Mouse (Mus musculus): ENCODE measurements around the gene Mepce. TPM values are rescaled to one million over a fixed set of nuclear protein-coding genes. Genes with fewer than 3 reads are reported as not detected.

Mepce gene
- polyA plus RNA-seq, 1 experiment from 2014 or later = 8.7 TPM

DNA sequence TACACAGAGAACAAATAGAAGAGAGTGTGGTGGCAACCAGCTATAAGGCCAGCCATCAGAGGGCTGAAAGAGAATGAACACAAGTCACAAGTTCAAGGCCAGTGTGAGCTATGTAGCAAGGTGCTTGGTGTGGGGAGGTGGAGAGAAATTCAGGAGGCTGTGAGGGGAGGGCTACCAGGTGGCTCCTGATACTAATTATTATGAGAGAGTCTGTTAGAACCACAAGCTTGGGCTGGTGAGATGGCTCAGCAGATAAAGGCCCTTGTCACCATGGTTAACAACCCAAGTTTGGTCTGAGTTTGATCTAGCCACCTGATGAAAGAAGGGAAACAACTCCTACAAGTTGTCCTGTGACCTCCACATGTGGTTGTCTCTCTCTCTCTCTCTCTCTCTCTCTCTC lies 14.7 kb downstream of the Mepce start:
- Histone ChIP-seq H3K9me3 (no peaks in the 10 kb centered on the region), H3K27me3 (no peaks in the 10 kb centered on the region), H3K4me2 (no peak overlapping the region), H3K4me1 (peaks cover 18% of the 10 kb centered on the region), H3K27ac (no peak overlapping the region), H3K36me3 (no peaks in the 10 kb centered on the region), H3K4me3 (no peak overlapping the region), H3K9ac (no peak overlapping the region)
- no peak for ATAC-seq (ENCODE audit: insufficient number of reproducible peaks, low FRiP score, low TSS enrichment, low read depth)

DNA sequence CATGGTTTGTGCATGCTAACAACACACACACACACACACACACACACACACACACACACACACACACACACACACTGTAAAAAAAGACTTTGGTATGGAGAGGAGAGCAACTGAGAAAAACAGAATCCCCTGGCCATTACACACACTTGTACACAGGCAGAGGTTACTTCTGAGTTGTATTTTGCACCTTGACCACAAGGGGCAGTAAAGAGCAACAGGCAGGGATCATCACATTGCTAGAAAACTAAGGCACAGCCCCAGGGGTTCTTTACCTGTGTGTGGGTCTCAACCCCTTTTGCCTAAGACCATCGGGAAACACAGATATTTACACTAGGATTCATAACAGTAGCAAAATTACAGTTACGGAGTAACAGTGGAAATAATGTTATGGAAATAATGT lies 16.7 kb downstream of the Mepce start:
- H3K27ac ChIP-seq = no peak overlapping the region
- H3K36me3 ChIP-seq = no peaks in the 10 kb centered on the region
- no peak overlapping the region for H3K9ac ChIP-seq
- ATAC-seq (ENCODE audit: insufficient number of reproducible peaks, low FRiP score, low TSS enrichment, low read depth) = no peak
- H3K4me1 ChIP-seq = peaks cover 2% of the 10 kb centered on the region
- no peak overlapping the region for H3K4me2 ChIP-seq
- H3K4me3 ChIP-seq = no peak overlapping the region
- H3K9me3 ChIP-seq = no peaks in the 10 kb centered on the region
- WGBS = 33% methylated on average over 2 of the region's 2 CpGs
- no peaks in the 10 kb centered on the region for H3K27me3 ChIP-seq

DNA sequence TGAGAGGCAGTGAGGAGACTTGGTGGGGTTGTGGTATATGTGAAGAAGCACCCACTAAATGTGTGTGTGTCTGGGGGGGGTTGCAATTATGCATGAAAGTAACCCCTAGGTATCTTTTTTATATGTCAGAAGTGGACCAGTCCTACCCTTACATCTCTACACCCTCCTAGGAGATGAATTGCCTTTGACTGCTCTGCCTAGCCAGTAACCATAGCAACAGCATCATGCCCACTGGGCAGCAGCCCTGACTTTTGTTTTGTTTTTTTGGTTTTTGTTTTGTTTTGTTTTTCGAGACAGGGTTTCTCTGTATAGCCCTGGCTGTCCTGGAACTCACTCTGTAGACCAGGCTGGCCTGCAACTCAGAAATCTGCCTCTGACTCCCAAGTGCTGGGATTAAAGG lies 19.0 kb downstream of the Mepce start:
- H3K4me1 ChIP-seq = no peaks in the 10 kb centered on the region
- H3K27ac ChIP-seq = no peak overlapping the region
- H3K9me3 ChIP-seq = no peaks in the 10 kb centered on the region
- no peak overlapping the region for H3K9ac ChIP-seq
- H3K27me3 ChIP-seq = no peaks in the 10 kb centered on the region
- H3K36me3 ChIP-seq = no peaks in the 10 kb centered on the region
- H3K4me2 ChIP-seq = no peak overlapping the region
- ATAC-seq (ENCODE audit: insufficient number of reproducible peaks, low FRiP score, low TSS enrichment, low read depth) = no peak
- 79% methylated on average over 1 of the region's 1 CpGs for WGBS
- H3K4me3 ChIP-seq = no peak overlapping the region

DNA sequence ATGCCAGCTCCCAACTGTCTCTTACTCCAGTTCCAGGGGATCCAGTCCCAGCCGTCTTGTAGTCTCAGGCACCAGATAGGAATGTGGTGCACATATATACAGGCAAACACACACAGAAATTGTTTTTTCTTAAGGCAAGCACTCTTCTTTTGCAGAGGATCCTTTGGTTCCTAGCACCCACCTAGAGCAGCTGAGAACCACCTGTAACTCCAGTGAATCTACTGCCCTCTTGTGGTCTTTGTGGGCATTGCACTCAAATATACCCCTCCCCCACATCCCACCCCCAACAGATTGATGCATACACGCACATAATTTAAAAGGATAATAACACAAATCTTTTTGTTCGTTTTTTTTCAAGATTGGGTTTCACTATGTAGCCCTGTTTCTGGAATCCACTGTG lies 21.2 kb downstream of the Mepce start:
- no peak for ATAC-seq (ENCODE audit: insufficient number of reproducible peaks, low FRiP score, low TSS enrichment, low read depth)
- Histone ChIP-seq H3K27me3 (no peaks in the 10 kb centered on the region), H3K4me1 (no peaks in the 10 kb centered on the region), H3K4me3 (no peak overlapping the region), H3K4me2 (no peak overlapping the region), H3K9me3 (no peaks in the 10 kb centered on the region), H3K9ac (no peak overlapping the region), H3K27ac (no peak overlapping the region), H3K36me3 (no peaks in the 10 kb centered on the region)
- WGBS = 56% methylated on average over 3 of the region's 3 CpGs

DNA sequence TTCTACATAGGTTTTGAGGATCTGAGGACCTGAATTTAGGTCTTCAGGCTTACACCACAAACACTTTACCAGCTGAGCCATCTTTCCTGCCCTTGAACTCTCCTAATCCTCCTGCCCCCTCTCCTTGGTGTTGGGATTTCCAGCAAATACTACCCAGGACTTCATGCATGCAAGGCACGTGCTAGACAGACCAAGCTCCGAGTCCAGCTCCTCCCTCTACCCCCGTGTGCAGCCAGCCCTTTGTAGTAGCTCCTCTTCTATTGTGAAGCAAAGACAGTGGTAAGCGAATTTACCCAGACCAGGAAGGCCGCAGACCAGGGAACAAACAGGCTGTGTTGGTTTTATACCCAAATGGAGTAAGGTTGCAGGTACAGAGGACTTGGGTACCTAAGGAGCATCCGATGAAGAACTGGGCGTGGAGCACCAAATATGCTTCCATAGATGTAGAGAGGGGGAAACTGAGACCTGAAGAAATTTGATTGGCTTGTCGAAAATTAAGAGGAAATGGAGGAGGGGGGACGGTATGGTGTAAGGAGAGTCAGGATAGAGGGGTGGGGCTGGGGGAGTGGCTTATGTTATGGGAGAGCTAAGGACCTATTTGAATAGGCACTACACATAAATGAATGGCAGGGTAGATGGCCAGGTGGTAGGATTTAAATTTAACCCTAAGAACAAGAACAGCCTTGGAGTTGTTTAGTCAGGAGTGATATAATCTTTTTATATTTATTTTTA lies 22.7 kb downstream of the Mepce start:
- Histone ChIP-seq H3K9ac (no peak overlapping the region), H3K27ac (no peak overlapping the region)
- WGBS = 63% methylated on average over 9 of the region's 9 CpGs

DNA sequence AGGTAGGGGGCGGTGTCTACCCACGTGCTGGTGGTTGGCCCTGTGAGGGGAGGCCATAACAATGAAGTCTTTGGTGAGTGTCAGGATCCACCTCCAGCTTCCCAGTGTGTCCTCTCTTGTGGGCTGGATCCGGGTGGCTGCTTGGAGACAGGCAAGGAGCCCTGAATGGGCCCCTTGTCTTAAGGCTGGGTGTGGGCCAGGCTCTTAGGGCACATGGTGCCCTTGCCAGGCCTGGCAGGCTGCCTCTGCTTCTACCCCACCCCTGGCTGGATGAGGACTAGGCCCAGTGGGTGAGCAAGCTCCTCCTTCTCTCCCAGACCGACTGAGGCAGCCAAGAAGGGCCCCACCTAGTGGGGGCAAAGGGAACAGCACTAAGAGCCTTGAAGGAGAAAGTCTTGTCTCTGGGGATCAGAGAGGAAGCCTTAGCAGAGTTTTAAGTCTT lies 27.5 kb downstream of the Mepce start:
- 30% methylated on average over 4 of the region's 4 CpGs for WGBS
- Histone ChIP-seq H3K4me3 (no peak overlapping the region), H3K36me3 (peaks cover 41% of the 10 kb centered on the region), H3K9me3 (no peaks in the 10 kb centered on the region), H3K4me2 (no peak overlapping the region), H3K27me3 (no peaks in the 10 kb centered on the region), H3K4me1 (peaks cover 39% of the 10 kb centered on the region), H3K27ac (peak overlapping the region; percentile 74), H3K9ac (no peak overlapping the region)
- peak; percentile 79 for ATAC-seq (ENCODE audit: insufficient number of reproducible peaks, low FRiP score, low TSS enrichment, low read depth)

More for the DNA sequence above, 22.7 kb downstream of the Mepce start:
- H3K9me3 ChIP-seq = no peaks in the 10 kb centered on the region
- ATAC-seq (ENCODE audit: insufficient number of reproducible peaks, low FRiP score, low TSS enrichment, low read depth) = no peak
- H3K4me3 ChIP-seq = no peak overlapping the region
- no peak overlapping the region for H3K4me2 ChIP-seq
- peaks cover 9% of the 10 kb centered on the region; the same call in 1 of the 2 replicates for H3K4me1 ChIP-seq
- no peaks in the 10 kb centered on the region for H3K27me3 ChIP-seq
- peaks cover 2% of the 10 kb centered on the region; the same call in 1 of the 2 replicates for H3K36me3 ChIP-seq

DNA sequence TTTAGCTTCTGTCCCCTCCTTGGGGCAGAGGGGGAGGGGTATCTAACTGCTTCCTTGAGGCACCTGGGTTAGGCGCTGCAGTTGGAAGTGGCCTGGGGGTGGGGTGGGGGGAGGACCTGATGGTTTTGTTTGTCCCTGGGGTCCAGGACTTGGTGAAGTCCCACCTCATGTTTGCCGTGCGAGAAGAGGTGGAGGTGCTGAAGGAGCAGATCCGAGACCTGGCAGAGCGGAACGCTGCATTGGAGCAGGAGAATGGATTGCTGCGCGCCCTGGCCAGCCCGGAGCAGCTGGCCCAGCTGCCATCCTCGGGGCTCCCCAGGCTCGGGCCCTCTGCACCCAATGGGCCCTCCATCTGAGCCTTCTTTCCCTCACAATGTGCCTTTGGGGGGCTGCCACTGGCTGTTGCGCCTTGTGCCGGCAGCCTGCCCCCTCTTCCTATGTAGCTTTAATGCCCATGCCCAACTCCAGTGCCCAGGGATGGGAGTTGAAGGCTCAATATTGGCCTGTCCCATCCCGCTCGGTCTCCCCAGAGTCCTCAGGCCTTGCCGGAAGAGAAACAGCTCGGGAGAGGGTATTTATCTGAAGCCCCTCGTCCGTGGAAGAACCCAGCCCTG lies 28.4 kb downstream of the Mepce start:
- Histone ChIP-seq H3K9me3 (no peaks in the 10 kb centered on the region), H3K27ac (peak overlapping the region; percentile 74), H3K36me3 (peaks cover 44% of the 10 kb centered on the region), H3K4me2 (no peak overlapping the region), H3K4me3 (no peak overlapping the region), H3K9ac (no peak overlapping the region), H3K4me1 (peaks cover 41% of the 10 kb centered on the region), H3K27me3 (no peaks in the 10 kb centered on the region)
- no peak for ATAC-seq (ENCODE audit: insufficient number of reproducible peaks, low FRiP score, low TSS enrichment, low read depth)
- WGBS = 90% methylated on average over 19 of the region's 19 CpGs

DNA sequence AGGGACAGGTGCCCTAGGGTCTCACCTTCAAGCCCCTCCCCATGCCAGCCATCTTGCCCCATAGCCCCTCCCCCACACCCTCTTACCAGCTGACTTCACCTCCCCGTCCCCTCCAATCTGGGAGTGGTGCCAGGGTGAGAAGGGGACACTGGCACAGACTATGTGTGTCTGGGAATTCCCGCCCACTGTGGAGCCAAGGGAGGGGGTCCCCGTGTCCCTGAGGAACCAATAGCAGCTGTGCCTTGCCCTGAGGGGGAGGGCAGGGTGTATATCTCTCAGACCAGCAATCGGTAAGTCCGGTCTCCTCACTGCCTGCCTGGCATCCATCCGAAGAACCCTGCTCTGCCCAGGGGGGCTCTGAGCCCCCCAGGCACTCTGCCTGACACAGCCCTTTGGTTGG lies 29.6 kb downstream of the Mepce start:
- no peak overlapping the region for H3K4me3 ChIP-seq
- no peaks in the 10 kb centered on the region for H3K27me3 ChIP-seq
- WGBS = 63% methylated on average over 6 of the region's 6 CpGs
- no peaks in the 10 kb centered on the region for H3K9me3 ChIP-seq
- no peak overlapping the region for H3K9ac ChIP-seq
- peaks cover 55% of the 10 kb centered on the region for H3K36me3 ChIP-seq
- H3K4me1 ChIP-seq = peaks cover 46% of the 10 kb centered on the region
- no peak overlapping the region for H3K27ac ChIP-seq
- no peak for ATAC-seq (ENCODE audit: insufficient number of reproducible peaks, low FRiP score, low TSS enrichment, low read depth)
- H3K4me2 ChIP-seq = no peak overlapping the region

DNA sequence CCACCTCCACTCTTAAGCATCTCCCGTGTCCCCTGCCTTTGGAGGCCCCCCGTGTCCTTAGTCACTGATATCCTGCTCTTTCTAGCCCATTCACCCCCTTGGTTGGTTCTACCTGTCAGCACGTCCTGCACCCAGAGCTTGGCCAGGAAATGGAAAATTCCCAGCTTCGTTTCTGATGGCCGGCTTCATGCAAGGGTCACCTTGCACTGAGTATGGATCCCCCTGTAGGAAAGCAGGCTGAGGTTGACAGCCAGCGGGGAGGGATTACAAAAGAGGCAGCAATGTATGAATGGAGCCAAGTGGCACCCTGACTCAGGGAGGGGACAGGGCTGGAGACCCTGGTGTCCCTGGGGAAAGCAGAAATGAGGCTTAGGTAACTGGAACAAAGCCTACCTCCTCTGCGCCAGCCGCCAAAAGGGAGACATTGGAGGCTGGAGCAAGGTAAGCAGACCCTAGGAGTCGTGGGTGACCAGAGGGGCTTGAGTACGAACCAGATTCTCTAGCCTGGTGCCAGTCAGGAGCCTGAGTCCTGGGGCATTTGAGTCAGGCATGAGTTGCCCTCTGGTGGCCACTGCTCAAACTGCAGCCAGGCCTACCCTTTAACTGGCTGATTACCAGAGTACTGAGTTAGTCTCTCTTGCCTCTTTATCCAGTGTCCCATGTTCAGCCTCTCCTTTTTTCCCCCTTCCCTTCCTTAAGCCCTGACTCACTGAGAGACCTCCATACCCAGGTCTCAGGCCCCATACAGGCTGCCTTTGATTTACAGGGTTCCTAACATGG lies 30.4 kb downstream of the Mepce start:
- H3K27me3 ChIP-seq = no peaks in the 10 kb centered on the region

DNA sequence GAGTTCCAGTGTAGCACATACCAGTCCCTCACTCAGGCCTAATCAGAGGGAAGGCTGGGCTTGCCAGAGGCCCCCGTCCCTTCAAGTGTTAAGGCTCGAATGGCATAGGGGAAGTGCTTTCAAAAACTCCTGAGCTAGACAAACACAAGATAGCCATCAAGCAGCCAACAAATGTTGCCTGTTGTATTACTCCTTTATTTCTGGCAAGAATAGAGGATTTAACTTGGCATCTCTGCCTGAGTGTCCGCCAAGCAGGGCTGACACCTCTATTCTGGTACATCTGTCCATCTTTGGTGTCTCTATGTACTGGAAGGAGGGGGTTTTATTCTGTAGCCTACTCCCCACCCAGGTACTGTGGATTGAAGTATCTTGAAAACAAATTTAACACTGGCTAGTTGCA lies 31.3 kb downstream of the Mepce start:
- no peak overlapping the region for H3K27ac ChIP-seq
- no peak for ATAC-seq (ENCODE audit: insufficient number of reproducible peaks, low FRiP score, low TSS enrichment, low read depth)
- whole genome bisulfite sequencing = 70% methylated on average over 3 of the region's 3 CpGs

More for the DNA sequence above, 30.4 kb downstream of the Mepce start:
- 42% methylated on average over 10 of the region's 10 CpGs for WGBS
- Histone ChIP-seq H3K27ac (no peak overlapping the region), H3K9ac (no peak overlapping the region), H3K36me3 (peaks cover 62% of the 10 kb centered on the region), H3K4me1 (peaks cover 46% of the 10 kb centered on the region), H3K9me3 (no peaks in the 10 kb centered on the region), H3K4me2 (no peak overlapping the region), H3K4me3 (no peak overlapping the region)
- ATAC-seq (ENCODE audit: insufficient number of reproducible peaks, low FRiP score, low TSS enrichment, low read depth) = no peak

DNA sequence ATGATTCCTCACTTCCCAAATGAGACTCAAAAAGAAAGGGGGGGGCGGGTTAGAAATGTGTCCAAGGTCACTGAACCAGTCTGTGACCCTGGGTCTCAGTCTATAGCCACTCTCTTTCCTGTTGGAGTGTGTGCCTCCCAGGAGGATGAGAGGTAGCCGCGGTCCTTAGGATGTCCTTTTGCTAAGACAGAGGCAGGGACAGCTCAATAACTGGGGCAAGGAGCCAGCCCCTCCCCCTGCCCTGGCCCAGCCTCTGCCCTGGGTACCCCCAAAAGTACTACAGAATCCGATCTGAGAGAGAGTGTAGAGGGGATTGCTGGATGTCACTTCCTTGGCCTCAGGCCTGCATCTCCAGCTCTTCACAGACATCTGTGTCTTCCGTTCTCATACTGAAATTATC lies 32.0 kb downstream of the Mepce start:
- Histone ChIP-seq H3K27me3 (no peaks in the 10 kb centered on the region), H3K27ac (no peak overlapping the region), H3K9ac (no peak overlapping the region), H3K4me1 (peaks cover 44% of the 10 kb centered on the region), H3K36me3 (peaks cover 74% of the 10 kb centered on the region), H3K4me2 (no peak overlapping the region), H3K4me3 (no peak overlapping the region), H3K9me3 (no peaks in the 10 kb centered on the region)
- no peak for ATAC-seq (ENCODE audit: insufficient number of reproducible peaks, low FRiP score, low TSS enrichment, low read depth)
- WGBS = 80% methylated on average over 5 of the region's 5 CpGs

More for the DNA sequence above, 31.3 kb downstream of the Mepce start:
- peaks cover 46% of the 10 kb centered on the region for H3K4me1 ChIP-seq
- H3K36me3 ChIP-seq = peaks cover 71% of the 10 kb centered on the region
- no peak overlapping the region for H3K4me3 ChIP-seq
- no peak overlapping the region for H3K9ac ChIP-seq
- no peaks in the 10 kb centered on the region for H3K27me3 ChIP-seq
- no peak overlapping the region for H3K4me2 ChIP-seq
- no peaks in the 10 kb centered on the region for H3K9me3 ChIP-seq

Data from limb, embryonic 15.5 days (tissue).